Mouse (Mus musculus): Measurements from ENCODE around the gene Golga1.
"Not testable (repeated sequence)": the region's sequence is repeated elsewhere in the genome, so short reads cannot be mapped to it uniquely, and the experiment has no call there.

DNA sequence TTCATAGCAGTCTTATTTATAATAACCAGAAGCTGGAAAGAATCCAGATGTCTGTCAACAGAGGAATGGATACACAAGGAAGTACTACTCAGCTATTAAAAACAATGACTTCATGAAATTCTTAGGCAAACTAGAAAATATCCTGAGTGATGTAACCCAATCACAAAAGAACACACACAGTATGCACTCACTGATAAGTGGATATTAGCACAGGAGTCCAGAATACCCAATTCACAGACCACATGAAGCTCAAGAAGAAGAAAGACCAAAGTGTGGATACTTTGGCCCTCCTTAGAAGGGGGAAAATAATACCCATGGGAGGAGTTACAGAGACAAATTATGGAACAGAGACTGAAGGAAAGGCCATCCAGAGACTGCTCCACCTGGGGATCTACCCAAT is 44.4 kb upstream of the Golga1 start:
- not testable (repeated sequence) for TF ChIP-seq CTCF (IDR thresholded peaks at IDR 0.05; ENCODE audit: control insufficient read depth, insufficient read depth, low read length); POLR2A (IDR thresholded peaks at IDR 0.05; ENCODE audit: borderline replicate concordance, control insufficient read depth, low read depth, low read length)

Data from bone marrow, adult 2 months (tissue).